In the genomic region with DNA sequence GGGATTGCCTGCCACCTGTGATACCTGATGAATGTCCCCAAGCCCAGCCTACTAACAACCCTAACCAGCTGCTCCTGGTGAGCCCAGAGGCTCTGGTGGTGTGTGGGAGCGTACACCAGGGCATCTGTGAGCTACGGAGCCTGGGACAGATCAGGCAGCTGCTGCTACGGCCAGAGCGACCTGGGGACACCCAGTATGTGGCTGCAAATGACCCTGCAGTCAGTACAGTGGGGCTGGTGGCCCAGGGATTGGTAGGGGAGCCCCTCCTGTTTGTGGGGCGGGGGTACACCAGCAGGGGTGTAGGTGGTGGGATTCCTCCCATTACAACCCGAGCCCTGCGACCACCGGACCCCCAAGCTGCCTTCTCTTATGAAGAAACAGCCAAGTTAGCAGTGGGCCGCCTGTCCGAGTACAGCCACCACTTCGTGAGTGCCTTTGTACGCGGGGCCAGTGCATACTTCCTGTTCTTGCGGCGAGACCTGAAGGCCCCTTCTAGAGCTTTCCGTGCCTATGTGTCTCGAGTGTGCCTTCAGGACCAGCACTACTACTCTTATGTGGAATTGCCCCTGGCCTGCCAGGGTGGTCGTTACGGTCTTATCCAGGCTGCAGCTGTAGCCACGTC, we compare ENCODE assay signal across 21 mouse cellular contexts. TPM values are rescaled to one million over a fixed set of nuclear protein-coding genes. Genes with fewer than 3 reads are reported as not detected.
DNase-seq lines count a peak whose midpoint lies in the region; ATAC-seq lines count a peak whose summit lies in the region.
"Had no signal": no experiment of that assay in that cellular context is flagged by ENCODE, and none has a peak within 500 bp of the region (broad histone marks: within the 10 kb centered on the region; RNA-seq: fewer than 3 reads in every experiment).

No protein-coding gene starts in this region.

- no peak overlapping the region for H3K4me2 ChIP-seq in kidney, embryonic 15.5 days
- H3K4me2 ChIP-seq in neural tube, embryonic 12.5 days (replicated peaks): no peak overlapping the region
- H3K4me2 ChIP-seq: embryonic facial prominence, embryonic 15.5 days; liver, embryonic 13.5 days had no signal

- 92% methylated on average over 20 of the region's 20 CpGs for WGBS in heart, embryonic 10.5 days
- 83% methylated on average over 20 of the region's 20 CpGs for WGBS in kidney, embryonic 15.5 days
- 88% methylated on average over 20 of the region's 20 CpGs for WGBS in neural tube, embryonic 12.5 days

- peak overlapping the region; percentile 99 for H3K27ac ChIP-seq in heart, embryonic 10.5 days
- H3K27ac ChIP-seq in kidney, embryonic 15.5 days: peak overlapping the region; percentile 37; the same call in 1 of the 2 replicates
- H3K27ac ChIP-seq in neural tube, embryonic 12.5 days: 0 out of 2 replicates have a peak overlapping the region, but pooled peaks have one; percentile 26
- H3K27ac ChIP-seq: embryonic facial prominence, embryonic 15.5 days; forebrain, embryonic 10.5 days; gastrocnemius, adult 2 months; liver, embryonic 13.5 days had no signal

- intact Hi-C loops in heart, postnatal 14 days (cut with DNase I): no loop called here

- no peak for DNase-seq in heart, embryonic 10.5 days (ENCODE audit: low spot score)
- no peak for DNase-seq in heart, postnatal 14 days
- DNase-seq in kidney, postnatal 36 days: no peak
- DNase-seq in neural tube, embryonic 10.5 days (ENCODE audit: extremely low spot score, low spot score): no peak
- no peak for DNase-seq in lung, adult 18-20 months
- DNase-seq: adrenal gland, postnatal 14 days; B cell, adult 2 months; cerebellum, adult 9-10 months; gastrocnemius, adult 2 months; heart, adult 18-20 months; layer of hippocampus, postnatal 36 days; liver, embryonic 13.5 days; lung, postnatal 10 days; retina, postnatal 1 day; right cerebral cortex, postnatal 4 days had no signal

- no peak overlapping the region for H3K4me3 ChIP-seq in heart, embryonic 10.5 days
- no peak overlapping the region for H3K4me3 ChIP-seq in kidney, embryonic 15.5 days (replicated peaks)
- H3K4me3 ChIP-seq in neural tube, embryonic 12.5 days: no peak overlapping the region
- H3K4me3 ChIP-seq: embryonic facial prominence, embryonic 15.5 days; forebrain, embryonic 10.5 days; gastrocnemius, adult 2 months; liver, embryonic 13.5 days had no signal

- no peak overlapping the region for H3K9ac ChIP-seq in kidney, embryonic 15.5 days
- H3K9ac ChIP-seq in neural tube, embryonic 12.5 days: no peak overlapping the region
- H3K9ac ChIP-seq: embryonic facial prominence, embryonic 15.5 days; liver, embryonic 13.5 days had no signal

- H3K27me3 ChIP-seq in heart, embryonic 10.5 days (ENCODE audit: insufficient read depth, poor library complexity, severe bottlenecking): no peaks in the 10 kb centered on the region
- H3K27me3 ChIP-seq in kidney, embryonic 15.5 days: no peaks in the 10 kb centered on the region
- no peaks in the 10 kb centered on the region for H3K27me3 ChIP-seq in neural tube, embryonic 12.5 days (replicated peaks)
- H3K27me3 ChIP-seq: embryonic facial prominence, embryonic 15.5 days had no signal

- peaks cover 72% of the 10 kb centered on the region for H3K4me1 ChIP-seq in heart, embryonic 10.5 days
- peaks cover 76% of the 10 kb centered on the region for H3K4me1 ChIP-seq in kidney, embryonic 15.5 days
- H3K4me1 ChIP-seq in neural tube, embryonic 12.5 days: peaks cover 49% of the 10 kb centered on the region

- no peak for ATAC-seq in kidney, embryonic 15.5 days (replicated peaks; ENCODE audit: low FRiP score)
- no peak for ATAC-seq in neural tube, embryonic 12.5 days (ENCODE audit: low FRiP score, low read depth)
- ATAC-seq in megakaryocyte, adult 5-6 weeks (ENCODE audit: poor library complexity, severe bottlenecking): peak; percentile 59

- peaks cover 58% of the 10 kb centered on the region for H3K36me3 ChIP-seq in heart, embryonic 10.5 days
- peaks cover 48% of the 10 kb centered on the region for H3K36me3 ChIP-seq in kidney, embryonic 15.5 days
- peaks cover 62% of the 10 kb centered on the region for H3K36me3 ChIP-seq in neural tube, embryonic 12.5 days

- no peaks in the 10 kb centered on the region for H3K9me3 ChIP-seq in heart, embryonic 10.5 days
- no peaks in the 10 kb centered on the region for H3K9me3 ChIP-seq in kidney, embryonic 15.5 days (replicated peaks)
- H3K9me3 ChIP-seq in neural tube, embryonic 12.5 days: no peaks in the 10 kb centered on the region
- H3K9me3 ChIP-seq: embryonic facial prominence, embryonic 15.5 days; forebrain, embryonic 10.5 days; liver, embryonic 13.5 days had no signal

RNA-seq across cellular contexts. Expression of a gene that starts 5.2 kb away (rescaled TPM):
- 11.5 and 14.2 TPM in 2 replicates for polyA plus RNA-seq in heart, embryonic 10.5 days (2016; fragmentation: Nextera tagmentation; extraction: Ambion mirVana)
- 10 to 100 TPM; 16.3 to 20.0 TPM for total RNA-seq in heart, postnatal 14 days (2021)
- 15.2 and 19.4 TPM in 2 replicates for polyA plus RNA-seq in kidney, embryonic 15.5 days (2015; fragmentation: Nextera tagmentation; extraction: Ambion mirVana)
- polyA plus RNA-seq in neural tube, embryonic 12.5 days (2016; fragmentation: Nextera tagmentation; extraction: Ambion mirVana): 33.3 and 38.3 TPM in 2 replicates
- total RNA-seq in megakaryocyte, adult 5-6 weeks (2015): 0.11 TPM in 1 of 2 replicates, not detected in the other
- total RNA-seq in megakaryocyte, adult 5-6 weeks (2017): 0.04 TPM in 1 of 2 replicates, not detected in the other
- total RNA-seq: megakaryocyte-erythroid progenitor cell, adult 5-6 weeks had no signal

RNA-seq across cellular contexts. Expression of a gene that starts 18.0 kb away (rescaled TPM):
- polyA plus RNA-seq in heart, embryonic 10.5 days (2016; fragmentation: Nextera tagmentation; extraction: Ambion mirVana): 734 and 774 TPM in 2 replicates
- total RNA-seq in heart, postnatal 14 days (2021): 100 to 1,000 TPM; 220 to 279 TPM
- 616 and 693 TPM in 2 replicates for polyA plus RNA-seq in kidney, embryonic 15.5 days (2015; fragmentation: Nextera tagmentation; extraction: Ambion mirVana)
- 739 and 773 TPM in 2 replicates for polyA plus RNA-seq in neural tube, embryonic 12.5 days (2016; fragmentation: Nextera tagmentation; extraction: Ambion mirVana)
- 367 and 406 TPM in 2 replicates for total RNA-seq in megakaryocyte, adult 5-6 weeks (2015)
- total RNA-seq in megakaryocyte, adult 5-6 weeks (2017): 109 and 136 TPM in 2 replicates

RNA-seq across cellular contexts. Expression of a gene that starts 18.1 kb away (rescaled TPM):
- polyA plus RNA-seq in heart, embryonic 10.5 days (2016; fragmentation: Nextera tagmentation; extraction: Ambion mirVana): 19.1 and 19.7 TPM in 2 replicates
- total RNA-seq in heart, postnatal 14 days (2021): 10 to 100 TPM; 10.4 to 11.1 TPM
- polyA plus RNA-seq in kidney, embryonic 15.5 days (2015; fragmentation: Nextera tagmentation; extraction: Ambion mirVana): 12.9 and 13.6 TPM in 2 replicates
- 14.5 and 15.0 TPM in 2 replicates for polyA plus RNA-seq in neural tube, embryonic 12.5 days (2016; fragmentation: Nextera tagmentation; extraction: Ambion mirVana)
- 4.7 and 6.0 TPM in 2 replicates for total RNA-seq in megakaryocyte, adult 5-6 weeks (2015)
- total RNA-seq in megakaryocyte, adult 5-6 weeks (2017): 6.7 and 11.0 TPM in 2 replicates

RNA-seq across cellular contexts. Expression of a gene that starts 26.5 kb away (rescaled TPM):
- 20.6 and 26.8 TPM in 2 replicates for polyA plus RNA-seq in heart, embryonic 10.5 days (2016; fragmentation: Nextera tagmentation; extraction: Ambion mirVana)
- 10 to 100 TPM in 1 of 2 experiments, 1 to 10 TPM in 1; 8.4 to 10.3 TPM for total RNA-seq in heart, postnatal 14 days (2021)
- 26.3 and 27.0 TPM in 2 replicates for polyA plus RNA-seq in kidney, embryonic 15.5 days (2015; fragmentation: Nextera tagmentation; extraction: Ambion mirVana)
- 29.8 and 30.1 TPM in 2 replicates for polyA plus RNA-seq in neural tube, embryonic 12.5 days (2016; fragmentation: Nextera tagmentation; extraction: Ambion mirVana)
- total RNA-seq in megakaryocyte, adult 5-6 weeks (2015): 7.2 and 9.5 TPM in 2 replicates
- 9.7 and 10.2 TPM in 2 replicates for total RNA-seq in megakaryocyte, adult 5-6 weeks (2017)

RNA-seq across cellular contexts. Expression of a gene that starts 40.9 kb away (rescaled TPM):
- polyA plus RNA-seq in heart, embryonic 10.5 days (2016; fragmentation: Nextera tagmentation; extraction: Ambion mirVana): 8.2 and 8.9 TPM in 2 replicates
- 10 to 100 TPM; 10.4 to 10.6 TPM for total RNA-seq in heart, postnatal 14 days (2021)
- 11.1 and 13.8 TPM in 2 replicates for polyA plus RNA-seq in kidney, embryonic 15.5 days (2015; fragmentation: Nextera tagmentation; extraction: Ambion mirVana)
- 8.9 and 10.6 TPM in 2 replicates for polyA plus RNA-seq in neural tube, embryonic 12.5 days (2016; fragmentation: Nextera tagmentation; extraction: Ambion mirVana)
- total RNA-seq in megakaryocyte, adult 5-6 weeks (2015): 119 and 124 TPM in 2 replicates
- 68.7 and 87.5 TPM in 2 replicates for total RNA-seq in megakaryocyte, adult 5-6 weeks (2017)

Comparison
In these comparisons a context has a peak if more than half of its experiments do, and no peak if none do; other contexts are left out.
1. H3K27ac ChIP-seq: peak in every context shown above with its lines; median percentile 99 in heart, embryonic 10.5 days; 37 in kidney, embryonic 15.5 days; 26 in neural tube, embryonic 12.5 days.